Mouse (Mus musculus): ENCODE results near the gene Pgm1. TPM values are rescaled to one million over a fixed set of nuclear protein-coding genes. Genes with fewer than 3 reads are reported as not detected.

The Pgm1 gene
- polyA plus RNA-seq (2017; shearing (Covaris generic)) = 36.6 TPM

DNA sequence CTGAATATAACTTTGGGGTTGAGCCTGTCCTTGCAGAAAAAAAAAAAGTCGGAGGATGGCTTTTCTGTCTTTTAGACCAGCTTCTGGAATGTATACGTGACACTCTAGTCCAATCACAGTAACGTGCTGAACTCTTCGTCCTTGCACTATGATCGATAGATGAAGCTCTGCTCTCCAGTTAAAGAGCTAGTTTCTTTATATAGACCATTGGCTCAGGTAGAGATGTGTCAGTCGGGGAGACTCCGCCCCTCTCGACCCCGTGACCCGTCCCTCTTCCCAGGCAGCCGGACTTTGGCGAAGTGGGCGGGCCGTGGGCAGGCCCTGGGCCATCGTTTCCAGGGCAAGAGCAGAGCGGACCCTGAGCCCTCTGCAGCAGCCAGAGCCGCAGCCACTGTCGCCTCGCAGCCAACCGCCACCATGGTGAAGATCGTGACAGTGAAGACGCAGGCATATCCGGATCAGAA is at the start of gene Pgm1:
TSS of gene Pgm1 (plus strand) at position 266 of the 464 bp plus-strand sequence.

DNA sequence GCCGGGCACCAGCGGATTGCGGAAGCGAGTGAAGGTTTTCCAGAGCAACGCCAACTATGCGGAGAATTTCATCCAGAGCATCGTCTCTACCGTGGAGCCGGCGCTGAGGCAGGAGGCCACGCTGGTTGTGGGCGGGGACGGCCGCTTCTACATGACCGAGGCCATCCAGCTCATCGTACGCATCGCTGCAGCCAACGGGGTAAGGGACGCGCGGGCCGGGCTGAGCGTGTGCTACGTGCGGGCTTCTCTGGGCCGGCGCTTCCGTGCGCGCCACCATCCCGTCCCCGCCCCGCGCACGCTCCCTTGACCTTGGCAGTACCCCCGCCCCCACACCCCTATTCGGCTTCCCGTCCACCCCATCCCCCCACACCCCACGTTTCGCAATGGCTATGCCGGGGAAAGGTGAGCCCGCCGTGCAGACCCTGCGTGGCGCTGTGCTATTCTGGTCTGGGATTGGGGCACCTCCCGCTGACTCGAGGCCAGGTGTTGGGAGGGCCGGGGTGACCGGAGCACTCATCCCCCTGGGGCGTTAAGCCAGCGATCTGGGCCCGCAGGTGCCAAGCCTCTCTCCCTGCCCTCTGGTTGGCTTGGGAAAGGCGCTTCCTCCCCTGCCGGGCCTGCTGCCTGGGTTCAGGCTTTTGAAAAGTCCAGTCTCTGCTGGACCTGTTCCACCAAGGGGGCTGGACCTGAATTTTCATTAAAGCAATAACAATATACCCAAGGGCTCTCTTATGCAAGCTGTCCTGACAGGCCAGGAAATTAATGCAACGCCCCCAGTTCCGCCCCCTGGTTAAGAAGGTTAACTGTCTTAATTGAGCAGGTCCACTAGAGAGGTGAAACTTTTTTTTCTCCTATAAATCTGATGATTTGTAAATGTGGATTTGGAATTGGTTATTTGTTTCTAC is 651 bp downstream of the Pgm1 start, which contains the start of gene Itgb3bp:
TSS of gene Itgb3bp (minus strand) at position 201 of the 905 bp plus-strand sequence.

Other genes starting within 250 kb of the Pgm1 start
- 5.7 TPM for gene Alg6, start 213.8 kb upstream of the Pgm1 start, polyA plus RNA-seq (2017; shearing (Covaris generic))
- 4.3 TPM for gene Efcab7, start 100.2 kb upstream of the Pgm1 start, polyA plus RNA-seq (2017; shearing (Covaris generic))
- gene Itgb3bp, start 399 bp downstream of the Pgm1 start, polyA plus RNA-seq (2017; shearing (Covaris generic)) = 24.1 TPM
- gene Ror1, start 166.4 kb downstream of the Pgm1 start, polyA plus RNA-seq (2017; shearing (Covaris generic)) = not detected